Mouse (Mus musculus) gastrocnemius, adult 2 months (tissue): Measurements from ENCODE around the gene Tmprss9. TPM values are rescaled to one million over a fixed set of nuclear protein-coding genes. Genes with fewer than 3 reads are reported as not detected.
A peak's percentile ranks its signal among the peaks of the same experiment; 100 is the strongest.

Experiments used
- DNase-seq: peaks from one replicate; pipeline ENCODE4 v3.0.0; 2022
- H3K27ac ChIP-seq: fragments of 200-600 bp; 2 replicates; pipeline ENCODE4 v1.8.1; 2022; ENCODE audit warnings: mild to moderate bottlenecking
- H3K4me3 ChIP-seq: fragments of 200-600 bp; 2 replicates; pipeline ENCODE4 v1.8.1; 2022; ENCODE audit warnings: mild to moderate bottlenecking, moderate library complexity
- CTCF ChIP-seq: fragments of 200-600 bp; IDR thresholded peaks from 2 replicates; pipeline ENCODE4 v1.8.1; 2022; ENCODE audit warnings: antibody characterized with exemption, mild to moderate bottlenecking, moderate library complexity
- intact Hi-C: fragments of 180-260 bp; cut with DNase I; formaldehyde crosslinking; loops from one replicate; pipeline ENCODE4 v1.15.1; 2025
- total RNA-seq, 2 experiments: library from RNA; stranded (reverse); gene quantifications; 2 replicates each; pipeline ENCODE4 v1.2.3; 2021

The Tmprss9 gene
- total RNA-seq, 2 experiments from 2014 or later, result 0.08 TPM; not detected in 1

DNA sequence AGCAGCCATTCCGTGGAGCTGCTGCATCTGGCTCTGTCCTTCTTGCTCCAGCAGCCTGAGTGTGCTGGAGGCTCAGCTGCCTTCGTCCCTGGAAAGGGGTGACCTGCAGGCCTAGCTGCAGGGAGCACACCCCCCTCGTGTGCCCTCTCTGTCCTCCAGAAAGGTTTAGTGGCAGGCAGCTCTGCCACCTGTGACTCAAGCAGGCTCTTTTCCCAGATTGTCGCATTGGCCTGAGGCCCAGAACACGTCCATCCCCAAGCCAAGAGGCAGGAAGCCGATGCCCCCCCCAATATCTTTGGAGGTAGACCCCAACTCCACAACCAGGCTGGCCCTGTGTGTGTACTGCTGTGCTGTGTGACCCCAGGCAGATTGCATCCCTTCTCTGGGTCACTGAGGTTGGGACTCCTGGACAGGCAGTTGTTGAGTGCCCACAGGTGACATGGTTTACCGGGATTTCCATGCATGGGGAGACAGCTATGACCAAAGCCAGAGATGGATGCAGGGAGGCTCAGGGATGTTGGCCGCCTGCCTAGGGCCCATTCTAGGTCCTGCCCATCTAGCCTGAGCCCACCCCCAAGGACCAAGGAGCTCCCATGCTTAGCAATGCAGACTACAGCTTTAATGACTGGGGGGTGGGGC lies 26.5 kb upstream of the Tmprss9 start:
- no peak for TF ChIP-seq CTCF
- Histone ChIP-seq H3K27ac (peak overlapping the region; percentile 20; the same call in 1 of the 2 replicates), H3K4me3 (no peak overlapping the region)
- no peak for DNase-seq
- intact Hi-C loops, result no loop called here

DNA sequence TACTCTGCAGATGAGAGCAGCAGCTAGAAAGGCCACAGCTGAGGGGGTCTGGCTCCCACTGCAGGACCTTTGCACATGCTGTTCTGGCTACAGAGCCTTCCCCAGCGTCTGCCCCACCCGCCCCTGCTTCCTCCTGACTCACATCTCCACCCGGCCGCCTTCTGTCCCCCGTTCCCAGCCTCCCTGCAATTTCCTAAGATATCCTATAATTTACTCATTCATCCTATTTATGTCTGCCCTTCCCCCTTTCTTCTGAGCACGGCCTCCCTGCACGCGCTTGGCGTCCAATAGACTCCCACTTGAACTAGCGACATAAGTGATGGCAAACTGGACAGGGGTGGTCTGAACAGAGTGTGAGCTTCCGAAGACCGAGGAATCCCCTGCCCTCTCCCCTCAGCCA lies 25.9 kb upstream of the Tmprss9 start:
- intact Hi-C loops, result no loop called here
- no peak overlapping the region for H3K27ac ChIP-seq

DNA sequence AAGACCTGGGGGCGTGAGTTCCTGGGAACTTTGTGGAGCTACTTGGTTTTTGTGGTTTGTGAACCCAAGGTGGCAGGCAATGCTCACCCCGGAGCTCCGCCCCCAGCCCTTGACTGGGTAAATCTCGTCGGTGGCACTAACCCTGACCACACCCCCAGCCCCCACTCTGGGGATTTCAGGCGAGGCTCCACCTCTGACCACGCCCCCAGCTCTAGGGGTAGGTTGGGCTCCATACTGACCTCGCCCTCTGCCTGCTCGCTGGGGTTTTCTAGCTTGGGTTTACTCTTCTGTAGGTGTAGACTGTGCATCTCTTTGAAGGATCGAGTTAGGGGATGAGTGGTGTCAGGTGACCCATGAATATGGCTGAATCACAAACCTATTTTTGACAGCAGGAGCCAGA lies 23.1 kb upstream of the Tmprss9 start:
- Histone ChIP-seq H3K27ac (peak overlapping the region; percentile 77), H3K4me3 (peak overlapping the region; percentile 28; the same call in 1 of the 2 replicates)
- TF ChIP-seq CTCF, result no peak
- peak; percentile 86 for DNase-seq
- intact Hi-C loops, result no loop called here

More for the DNA sequence above, 25.9 kb upstream of the Tmprss9 start:
- no peak overlapping the region for H3K4me3 ChIP-seq
- DNase-seq, result no peak
- no peak for TF ChIP-seq CTCF

DNA sequence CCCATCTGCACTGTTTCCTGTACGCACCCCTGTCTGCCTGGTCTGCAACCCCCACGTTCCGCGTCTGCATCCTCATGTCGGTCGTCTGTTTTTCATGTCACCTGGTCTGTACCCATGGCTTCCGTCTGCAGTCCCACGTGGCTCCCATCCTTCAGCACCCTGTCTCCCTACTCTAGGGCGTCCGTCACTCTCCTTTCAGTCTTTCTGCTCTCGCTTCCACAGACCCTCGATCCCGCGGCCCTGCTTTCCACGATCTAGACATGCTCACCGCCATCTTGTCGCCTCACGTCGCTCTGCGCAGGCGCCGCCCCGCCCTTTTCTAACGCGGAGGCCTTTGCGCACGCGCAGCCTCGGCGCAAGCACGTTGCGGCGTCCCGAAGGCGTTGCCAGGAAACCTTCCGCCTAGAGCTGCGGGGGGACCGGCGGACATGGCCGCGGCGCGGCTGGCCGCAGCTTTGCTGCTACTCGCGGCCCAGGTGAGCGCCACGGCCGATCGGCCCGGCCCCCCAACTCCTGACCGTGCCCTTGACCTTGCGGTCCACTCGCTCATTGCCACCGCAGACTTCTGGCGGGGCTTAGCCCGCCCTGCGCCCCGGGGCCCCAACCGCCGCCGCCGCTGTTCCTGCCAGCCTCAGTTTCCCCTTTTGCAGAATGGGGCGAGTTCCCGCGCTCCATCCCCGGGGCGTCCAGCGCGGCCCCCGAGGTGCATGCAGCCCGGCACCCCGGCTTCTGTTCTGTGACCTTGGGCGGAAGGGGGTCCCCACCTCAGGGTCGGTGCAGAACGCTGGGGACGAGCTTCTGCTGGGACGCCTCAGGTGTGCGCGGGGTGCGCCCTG lies 16.5 kb upstream of the Tmprss9 start, which contains the start of the genes Lsm7 and Sppl2b:
Gene Lsm7, minus strand, starts transcription at position 297 of the 836 bp plus-strand sequence.
Gene Sppl2b, plus strand, starts transcription at position 363 of the 836 bp plus-strand sequence.
- intact Hi-C loops, result no loop called here
- peak within 1 kb of the TSS; percentile 95 for H3K27ac ChIP-seq
- H3K4me3 ChIP-seq, result peak within 1 kb of the TSS; percentile 93
- peak; percentile 98 for DNase-seq
- no peak for TF ChIP-seq CTCF

DNA sequence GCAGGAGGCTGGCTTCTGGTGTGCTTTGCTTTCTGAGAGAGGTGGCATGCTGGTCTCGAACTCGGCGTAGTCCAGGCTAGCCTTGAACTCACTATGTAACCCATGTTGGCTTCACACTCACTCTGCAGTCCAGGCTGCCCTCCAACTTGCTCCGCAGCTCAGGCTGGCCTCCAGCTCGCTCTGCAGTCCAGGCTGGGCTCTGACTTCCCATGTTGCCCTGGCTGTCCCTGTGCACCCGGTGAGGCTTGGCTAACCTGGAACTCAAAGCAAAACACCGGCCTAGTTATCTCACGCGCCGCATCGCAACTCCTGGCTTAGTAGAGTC lies 15.9 kb upstream of the Tmprss9 start:
- no peak for DNase-seq
- no peak for TF ChIP-seq CTCF
- intact Hi-C loops, result no loop called here
- H3K27ac ChIP-seq, result peak overlapping the region; percentile 95
- peak overlapping the region; percentile 93 for H3K4me3 ChIP-seq

DNA sequence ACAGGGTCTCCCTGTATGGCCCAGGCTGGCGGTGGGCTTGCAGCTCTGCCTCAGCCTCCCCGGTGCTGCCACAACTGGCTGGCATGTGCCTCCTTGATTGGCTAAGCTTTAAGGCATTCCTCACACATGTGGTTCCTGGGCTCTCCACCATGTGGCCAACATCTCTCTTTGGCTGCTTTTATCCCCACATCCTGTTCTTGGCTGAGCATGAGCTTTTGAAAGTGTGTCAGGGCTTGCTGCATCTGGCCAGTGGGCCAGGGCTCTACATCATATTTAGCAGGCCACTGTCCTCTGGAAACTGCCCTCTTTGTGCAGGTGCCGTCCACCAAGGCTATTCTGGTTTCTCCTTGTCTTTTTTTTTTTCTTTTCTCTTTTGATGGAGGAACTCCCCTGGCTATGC lies 15.4 kb upstream of the Tmprss9 start:
- intact Hi-C loops, result no loop called here
- no peak; the same call in 1 of the 2 replicates for TF ChIP-seq CTCF
- no peak for DNase-seq
- Histone ChIP-seq H3K27ac (peak overlapping the region; percentile 95), H3K4me3 (peak overlapping the region; percentile 93)

DNA sequence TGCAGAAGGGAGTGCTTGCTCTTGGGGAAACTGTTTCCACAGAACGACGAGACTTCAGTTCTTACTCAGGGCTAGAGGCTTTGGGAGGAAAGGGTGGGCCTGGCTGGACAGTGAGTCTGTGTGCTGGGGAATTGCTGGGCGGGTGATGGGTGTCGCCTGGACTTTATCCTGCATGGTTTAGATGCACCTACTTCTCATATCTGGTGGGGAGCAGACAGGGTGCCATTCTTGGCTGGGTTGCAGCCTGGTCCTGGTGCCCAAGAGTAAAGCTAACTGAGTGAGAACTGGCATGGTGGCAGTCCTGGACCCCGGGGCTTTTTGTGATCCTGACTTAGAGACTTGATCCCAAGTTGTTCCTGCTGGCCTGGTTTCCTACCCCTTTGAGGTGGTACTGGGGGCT lies 14.7 kb upstream of the Tmprss9 start:
- intact Hi-C loops, result no loop called here
- Histone ChIP-seq H3K4me3 (no peak overlapping the region), H3K27ac (peak overlapping the region; percentile 95; the same call in 1 of the 2 replicates)
- TF ChIP-seq CTCF, result no peak
- no peak for DNase-seq

DNA sequence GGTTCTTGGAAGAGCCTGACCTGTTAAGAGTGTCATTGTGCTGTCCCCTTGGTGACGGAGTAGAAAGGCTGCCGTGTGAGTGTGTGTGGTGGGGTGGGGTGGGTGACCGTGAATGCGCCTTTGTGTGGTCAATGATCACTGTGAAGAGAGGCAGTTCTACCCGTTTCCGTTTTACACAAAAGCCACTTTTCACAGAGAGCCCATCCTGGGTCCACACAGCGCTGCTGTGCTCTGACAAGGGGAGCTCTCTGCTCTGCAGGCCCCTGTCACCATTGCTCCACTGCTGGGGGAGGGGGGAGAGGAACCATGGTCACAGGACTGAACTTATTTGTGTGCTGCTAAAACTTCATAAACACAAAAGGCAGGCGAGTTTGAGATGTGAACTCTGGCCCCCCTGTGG lies 14.3 kb upstream of the Tmprss9 start:
- H3K4me3 ChIP-seq, result no peak overlapping the region
- intact Hi-C loops, result no loop called here
- no peak for TF ChIP-seq CTCF
- peak overlapping the region; percentile 5; the same call in 1 of the 2 replicates for H3K27ac ChIP-seq
- no peak for DNase-seq

DNA sequence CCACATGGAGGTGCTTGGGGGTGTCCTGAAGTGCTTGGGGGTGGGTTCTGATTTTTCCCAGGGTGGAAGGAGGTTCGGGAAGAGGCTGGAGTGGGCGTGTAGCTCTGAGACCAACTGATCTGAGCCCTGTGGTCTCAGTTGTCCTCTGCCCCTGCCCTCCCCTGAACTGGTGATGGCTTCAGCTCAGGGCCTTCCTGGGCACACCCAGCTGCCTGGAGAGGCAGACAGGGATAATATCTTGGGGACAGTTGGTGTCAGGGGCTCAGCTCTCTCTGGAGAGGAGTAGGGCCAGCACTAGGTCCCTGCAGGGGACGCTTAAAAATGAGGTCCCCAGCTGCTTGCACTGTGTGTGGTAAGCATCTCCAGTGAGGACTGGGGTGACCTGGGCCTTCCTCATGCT lies 13.8 kb upstream of the Tmprss9 start:
- H3K4me3 ChIP-seq, result no peak overlapping the region
- intact Hi-C loops, result no loop called here
- H3K27ac ChIP-seq, result 0 out of 2 replicates have a peak overlapping the region, but pooled peaks have one; percentile 5
- no peak for TF ChIP-seq CTCF
- DNase-seq, result no peak

DNA sequence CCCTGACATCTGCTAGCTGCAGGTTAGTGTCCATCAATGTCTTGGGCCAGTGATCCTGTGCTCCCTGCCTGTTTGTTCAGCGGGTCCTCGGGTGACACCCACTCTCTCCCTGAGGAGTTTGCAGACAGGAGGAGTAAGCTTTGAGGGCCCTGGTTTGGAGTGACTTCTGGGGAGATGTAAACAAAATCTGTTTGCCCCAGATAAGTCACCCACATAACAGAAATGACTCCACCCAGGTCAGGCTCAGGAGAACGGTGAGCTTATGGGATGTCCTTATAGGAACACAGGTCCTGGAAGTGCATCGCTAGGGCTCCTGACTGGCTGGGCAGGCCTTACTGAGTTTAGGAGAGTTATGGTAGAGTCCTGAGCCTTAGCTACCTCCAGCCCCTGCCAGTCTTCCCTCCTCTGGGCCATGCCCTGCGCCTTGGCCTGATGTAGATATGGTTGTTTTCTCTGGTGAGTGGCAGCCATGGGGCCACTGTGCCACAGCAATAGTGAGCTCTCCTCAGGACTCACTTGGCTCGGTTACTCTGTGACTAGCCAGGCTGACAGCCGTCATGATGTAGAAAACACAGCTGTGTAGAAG lies 13.2 kb upstream of the Tmprss9 start:
- no peak overlapping the region for H3K4me3 ChIP-seq
- peak overlapping the region; percentile 28 for H3K27ac ChIP-seq
- TF ChIP-seq CTCF, result no peak
- intact Hi-C loops, result no loop called here
- DNase-seq, result no peak

DNA sequence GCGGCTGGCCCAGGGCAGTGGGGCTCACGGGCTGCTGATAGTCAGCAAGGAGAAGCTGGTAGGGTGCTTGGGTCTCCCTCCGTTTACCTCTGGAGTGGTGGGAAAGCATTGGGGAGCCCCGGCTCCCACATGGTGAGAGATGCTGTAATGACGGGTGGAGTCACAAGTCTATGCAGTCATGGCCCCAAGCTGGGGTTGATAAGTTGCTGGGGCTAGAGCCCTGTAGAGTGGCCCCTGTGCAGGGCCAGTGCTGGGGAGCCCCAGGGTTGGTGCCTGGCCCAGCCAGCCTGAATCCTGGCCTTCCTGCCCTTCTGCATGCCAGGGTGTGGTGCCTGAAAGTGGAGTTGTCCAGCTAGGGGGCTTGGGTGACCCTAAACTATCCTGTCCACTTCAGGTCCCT lies 9.3 kb upstream of the Tmprss9 start:
- TF ChIP-seq CTCF, result no peak
- H3K27ac ChIP-seq, result no peak overlapping the region
- H3K4me3 ChIP-seq, result no peak overlapping the region
- intact Hi-C loops, result no loop called here
- no peak for DNase-seq

DNA sequence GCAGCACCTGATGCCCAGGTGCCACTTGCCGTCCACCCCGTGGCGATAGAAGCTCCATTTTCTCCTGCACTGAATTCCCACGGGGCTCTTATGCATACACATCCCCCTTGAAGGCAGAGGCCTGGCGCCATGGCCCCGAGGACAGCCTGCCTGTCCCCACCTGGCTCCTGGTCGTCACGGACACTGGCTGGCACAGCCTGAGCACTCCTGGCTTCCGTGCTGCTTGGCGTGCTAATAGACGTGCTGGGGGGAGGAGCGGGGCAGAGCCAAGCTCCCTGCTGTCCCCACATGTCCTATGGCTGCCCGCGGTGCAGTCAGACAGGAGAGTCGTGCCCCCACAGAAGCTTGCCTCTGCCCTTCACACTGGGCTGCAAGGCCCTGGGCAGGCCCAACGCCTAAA lies 7.2 kb upstream of the Tmprss9 start:
- peak; percentile 89 for DNase-seq
- intact Hi-C loops, result no loop called here
- no peak for TF ChIP-seq CTCF
- Histone ChIP-seq H3K4me3 (no peak overlapping the region), H3K27ac (peak overlapping the region; percentile 82)

DNA sequence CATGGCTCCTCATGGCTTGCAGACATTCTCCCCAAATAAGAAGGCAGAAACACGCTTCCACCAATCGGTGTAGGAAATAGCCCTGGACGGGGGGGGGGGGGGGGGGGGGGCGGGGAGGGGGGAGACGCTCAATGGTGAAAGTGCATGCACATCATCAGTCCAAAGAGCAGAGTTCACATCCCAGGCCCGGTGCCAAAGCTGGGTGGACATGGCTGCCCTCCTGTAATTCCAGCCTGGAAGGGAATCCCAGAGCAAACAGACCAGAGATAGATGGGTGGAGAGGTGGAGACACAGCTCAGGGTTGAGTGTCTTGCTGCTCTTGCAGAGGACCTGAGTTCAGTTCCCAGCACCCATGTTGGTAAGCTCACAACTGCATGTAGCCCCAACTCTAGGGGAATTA lies 655 bp upstream of the Tmprss9 start:
- no peak overlapping the region for H3K27ac ChIP-seq
- TF ChIP-seq CTCF, result no peak
- intact Hi-C loops, result no loop called here
- no peak overlapping the region for H3K4me3 ChIP-seq
- DNase-seq, result no peak
